Mouse (Mus musculus) limb, embryonic 15.5 days (tissue): ENCODE measurements around the gene Slc9a9. TPM values are rescaled to one million over a fixed set of nuclear protein-coding genes. Genes with fewer than 3 reads are reported as not detected.
"Not testable (repeated sequence)": the region's sequence is repeated elsewhere in the genome, so short reads cannot be mapped to it uniquely, and the experiment has no call there.

Experiments
- ATAC-seq: fragments of 200-750 bp; cut with Nextera tagmentation; 2 replicates; pipeline ENCODE4 v1.8.0; 2017; ENCODE audit warnings: low read depth, moderate TSS enrichment; ENCODE audit not compliant: insufficient number of reproducible peaks, low FRiP score, low TSS enrichment
- H3K27ac ChIP-seq: fragments of 300-500 bp; sonication (generic); 2 replicates; pipeline ENCODE4 v1.5.1; 2015; ENCODE audit warnings: moderate library complexity, mild to moderate bottlenecking, inconsistent platforms
- H3K27me3 ChIP-seq: fragments of 300-500 bp; sonication (generic); 2 replicates; pipeline ENCODE4 v1.6.1; 2015; ENCODE audit warnings: inconsistent platforms
- H3K36me3 ChIP-seq: fragments of 300-500 bp; sonication (generic); 2 replicates; pipeline ENCODE4 v1.6.1; 2015; ENCODE audit warnings: inconsistent platforms
- H3K4me1 ChIP-seq: fragments of 300-500 bp; sonication (generic); 2 replicates; pipeline ENCODE4 v1.6.1; 2015; ENCODE audit warnings: inconsistent platforms
- H3K4me2 ChIP-seq: fragments of 300-500 bp; sonication (generic); 2 replicates; pipeline ENCODE4 v1.6.1; 2015; ENCODE audit warnings: mild to moderate bottlenecking, inconsistent platforms
- H3K4me3 ChIP-seq: fragments of 300-500 bp; sonication (generic); 2 replicates; pipeline ENCODE4 v1.5.1; 2015; ENCODE audit warnings: mild to moderate bottlenecking, inconsistent platforms
- H3K9ac ChIP-seq: fragments of 300-500 bp; sonication (generic); 2 replicates; pipeline ENCODE4 v1.6.1; 2015; ENCODE audit warnings: inconsistent platforms
- H3K9me3 ChIP-seq: fragments of 300-500 bp; sonication (generic); 2 replicates; pipeline ENCODE4 v1.6.1; 2016; ENCODE audit warnings: inconsistent platforms
- WGBS: fragments of 180-500 bp; shearing (Covaris S2); methylation state at CpG from one replicate; pipeline ENCODE4 v1.1.7; 2015; 5-methylcytosine and 5-hydroxymethylcytosine counted together
- polyA plus RNA-seq: library from polyadenylated mRNA; unstranded; fragments of >200 nt; fragmentation: Nextera tagmentation; extraction: Ambion mirVana; gene quantifications from 2 replicates; pipeline ENCODE4 v1.2.1, GENCODE M21; 2015

Gene Slc9a9
- polyA plus RNA-seq: 6.1 and 7.9 TPM in 2 replicates

GRCm38 (mm10) chr9:94669791-94670577 lies at the start of gene Slc9a9:
Gene Slc9a9 (plus strand): TSS chr9:94669909.
- H3K27ac ChIP-seq: peak within 1 kb of the TSS; percentile 66; the same call in 1 of the 2 replicates

GRCm38 (mm10) chr9:94620342-94620741 lies 49.4 kb upstream of the Slc9a9 start:
- Histone ChIP-seq H3K4me1 (peaks cover 8% of the 10 kb centered on the region), H3K36me3 (no peaks in the 10 kb centered on the region), H3K4me3 (no peak overlapping the region), H3K9me3 (no peaks in the 10 kb centered on the region), H3K27ac (no peak overlapping the region), H3K9ac (no peak overlapping the region), H3K4me2 (no peak overlapping the region), H3K27me3 (no peaks in the 10 kb centered on the region)
- no peak for ATAC-seq
- 77% methylated on average over 6 of the region's 6 CpGs for WGBS

More at GRCm38 (mm10) chr9:94669791-94670577, at the start of gene Slc9a9:
- H3K4me2 ChIP-seq: peak within 1 kb of the TSS; percentile 61
- H3K36me3 ChIP-seq: no peaks in the 10 kb centered on the region
- H3K27me3 ChIP-seq: no peaks in the 10 kb centered on the region
- peak within 1 kb of the TSS; percentile 48 for H3K4me3 ChIP-seq
- H3K9ac ChIP-seq: peak within 1 kb of the TSS; percentile 31; the same call in 1 of the 2 replicates
- H3K4me1 ChIP-seq: 0 out of 2 replicates have a peak, but pooled peaks cover 9% of the 10 kb centered on the region
- ATAC-seq: no peak
- under 1% methylated on average over 23 of the region's 23 CpGs for WGBS
- no peaks in the 10 kb centered on the region for H3K9me3 ChIP-seq

GRCm38 (mm10) chr9:94620846-94621245 lies 48.9 kb upstream of the Slc9a9 start:
- 74% methylated on average over 10 of the region's 10 CpGs for WGBS
- Histone ChIP-seq H3K9ac (no peak overlapping the region), H3K4me2 (no peak overlapping the region), H3K27me3 (no peaks in the 10 kb centered on the region), H3K4me1 (peaks cover 8% of the 10 kb centered on the region), H3K4me3 (no peak overlapping the region), H3K9me3 (no peaks in the 10 kb centered on the region), H3K27ac (no peak overlapping the region), H3K36me3 (no peaks in the 10 kb centered on the region)
- ATAC-seq: no peak

GRCm38 (mm10) chr9:94621902-94622301 lies 47.8 kb upstream of the Slc9a9 start:
- no peak overlapping the region for H3K4me3 ChIP-seq
- no peaks in the 10 kb centered on the region for H3K9me3 ChIP-seq
- no peaks in the 10 kb centered on the region for H3K27me3 ChIP-seq
- WGBS: 39% methylated on average over 2 of the region's 2 CpGs
- H3K4me2 ChIP-seq: no peak overlapping the region
- H3K36me3 ChIP-seq: no peaks in the 10 kb centered on the region
- no peak overlapping the region for H3K27ac ChIP-seq
- ATAC-seq: no peak
- H3K9ac ChIP-seq: no peak overlapping the region
- peaks cover 8% of the 10 kb centered on the region for H3K4me1 ChIP-seq

- H3K27me3 ChIP-seq: no peaks in the 10 kb centered on the region
- H3K4me3 ChIP-seq: no peak overlapping the region
- no peak overlapping the region for H3K27ac ChIP-seq
- ATAC-seq: no peak
- H3K4me1 ChIP-seq: no peaks in the 10 kb centered on the region
- no peak overlapping the region for H3K4me2 ChIP-seq
- no peaks in the 10 kb centered on the region for H3K36me3 ChIP-seq
- no peak overlapping the region for H3K9ac ChIP-seq
- no peaks in the 10 kb centered on the region for H3K9me3 ChIP-seq
- WGBS: 73% methylated on average over 3 of the region's 3 CpGs
Observed at GRCm38 (mm10) chr9:94626737-94627136, 43.0 kb upstream of the Slc9a9 start.

GRCm38 (mm10) chr9:94628948-94629347 lies 40.8 kb upstream of the Slc9a9 start:
- 48% methylated on average over 3 of the region's 3 CpGs for WGBS
- Histone ChIP-seq H3K9ac (no peak overlapping the region), H3K4me3 (no peak overlapping the region), H3K9me3 (no peaks in the 10 kb centered on the region), H3K36me3 (no peaks in the 10 kb centered on the region), H3K27ac (peak overlapping the region; percentile 13; the same call in 1 of the 2 replicates), H3K4me2 (no peak overlapping the region), H3K27me3 (no peaks in the 10 kb centered on the region), H3K4me1 (no peaks in the 10 kb centered on the region)
- no peak for ATAC-seq

GRCm38 (mm10) chr9:94634275-94634674 lies 35.4 kb upstream of the Slc9a9 start:
- not testable (repeated sequence) for H3K27me3 ChIP-seq, H3K4me3 ChIP-seq, H3K4me1 ChIP-seq, H3K27ac ChIP-seq, H3K9ac ChIP-seq, H3K9me3 ChIP-seq, ATAC-seq, H3K4me2 ChIP-seq, H3K36me3 ChIP-seq
- WGBS: 89% methylated on average over 4 of the region's 4 CpGs

- Histone ChIP-seq H3K36me3 (no peaks in the 10 kb centered on the region), H3K27ac (no peak overlapping the region), H3K27me3 (no peaks in the 10 kb centered on the region), H3K9me3 (no peaks in the 10 kb centered on the region), H3K4me2 (no peak overlapping the region), H3K9ac (no peak overlapping the region), H3K4me1 (no peaks in the 10 kb centered on the region), H3K4me3 (no peak overlapping the region)
- 80% methylated on average over 6 of the region's 6 CpGs for whole genome bisulfite sequencing
- no peak for ATAC-seq
Observed at GRCm38 (mm10) chr9:94645631-94646030, 24.1 kb upstream of the Slc9a9 start.

GRCm38 (mm10) chr9:94647425-94647824 lies 22.3 kb upstream of the Slc9a9 start:
- 54% methylated on average over 4 of the region's 4 CpGs for WGBS

GRCm38 (mm10) chr9:94649991-94650390 lies 19.7 kb upstream of the Slc9a9 start:
- Histone ChIP-seq H3K27me3 (no peaks in the 10 kb centered on the region), H3K9me3 (no peaks in the 10 kb centered on the region), H3K9ac (no peak overlapping the region), H3K4me3 (no peak overlapping the region), H3K4me1 (no peaks in the 10 kb centered on the region), H3K4me2 (no peak overlapping the region), H3K27ac (no peak overlapping the region), H3K36me3 (no peaks in the 10 kb centered on the region)
- no peak for ATAC-seq
- 75% methylated on average over 1 of the region's 1 CpGs for WGBS

More at GRCm38 (mm10) chr9:94647425-94647824, 22.3 kb upstream of the Slc9a9 start:
- Histone ChIP-seq H3K4me1 (no peaks in the 10 kb centered on the region), H3K27me3 (no peaks in the 10 kb centered on the region), H3K9me3 (no peaks in the 10 kb centered on the region), H3K4me2 (no peak overlapping the region), H3K27ac (no peak overlapping the region), H3K4me3 (no peak overlapping the region), H3K36me3 (no peaks in the 10 kb centered on the region), H3K9ac (no peak overlapping the region)
- no peak for ATAC-seq

- Histone ChIP-seq H3K36me3 (no peaks in the 10 kb centered on the region), H3K9me3 (no peaks in the 10 kb centered on the region), H3K4me3 (no peak overlapping the region), H3K4me1 (no peaks in the 10 kb centered on the region), H3K9ac (no peak overlapping the region), H3K27me3 (no peaks in the 10 kb centered on the region), H3K27ac (no peak overlapping the region), H3K4me2 (no peak overlapping the region)
- ATAC-seq: no peak
- WGBS: 84% methylated on average over 6 of the region's 6 CpGs
Observed at GRCm38 (mm10) chr9:94653198-94653597, 16.5 kb upstream of the Slc9a9 start.

- Histone ChIP-seq H3K4me2 (no peak overlapping the region), H3K9ac (no peak overlapping the region), H3K4me1 (no peaks in the 10 kb centered on the region), H3K27me3 (no peaks in the 10 kb centered on the region), H3K9me3 (no peaks in the 10 kb centered on the region), H3K36me3 (no peaks in the 10 kb centered on the region), H3K27ac (no peak overlapping the region), H3K4me3 (no peak overlapping the region)
- WGBS: 68% methylated on average over 2 of the region's 2 CpGs
- no peak for ATAC-seq
Observed at GRCm38 (mm10) chr9:94653827-94654226, 15.9 kb upstream of the Slc9a9 start.
